Mouse (Mus musculus): ENCODE data around the gene Asgr1. TPM values are rescaled to one million over a fixed set of nuclear protein-coding genes. Genes with fewer than 3 reads are reported as not detected.
A peak's percentile ranks its signal among the peaks of the same experiment; 100 is the strongest.

The Asgr1 gene
- polyA plus RNA-seq, 1 experiment: 4.0 TPM

- no peak for TF ChIP-seq USF1 (IDR thresholded peaks at IDR 0.05; ENCODE audit: low read depth)
- TF ChIP-seq MAX (IDR thresholded peaks at IDR 0.05): peak; percentile 46
- H3K4me3 ChIP-seq (ENCODE audit: insufficient read depth, poor library complexity, severe bottlenecking): peak overlapping the region; percentile 34
- no peaks in the 10 kb centered on the region for H3K36me3 ChIP-seq (ENCODE audit: control insufficient read depth, insufficient read depth)
- H3K27me3 ChIP-seq (ENCODE audit: control insufficient read depth, insufficient read depth, insufficient read length): no peaks in the 10 kb centered on the region
- peaks cover 50% of the 10 kb centered on the region for H3K79me3 ChIP-seq (ENCODE audit: low read depth)
- H3K79me2 ChIP-seq (ENCODE audit: control insufficient read depth, insufficient read depth): peaks cover 82% of the 10 kb centered on the region
- no peak overlapping the region for H3ac ChIP-seq (ENCODE audit: control insufficient read depth, insufficient read length, low read depth)
Observed at GRCm38 (mm10) chr11:70021264-70022132, 32.4 kb upstream of the Asgr1 start.

- peaks cover 98% of the 10 kb centered on the region for H3K79me2 ChIP-seq (ENCODE audit: control insufficient read depth, insufficient read depth)
- H3K4me3 ChIP-seq (ENCODE audit: insufficient read depth, poor library complexity, severe bottlenecking): no peak overlapping the region
- no peaks in the 10 kb centered on the region for H3K36me3 ChIP-seq (ENCODE audit: control insufficient read depth, insufficient read depth)
- TF ChIP-seq USF1 (IDR thresholded peaks at IDR 0.05; ENCODE audit: low read depth) (no peak), CTCF (IDR thresholded peaks at IDR 0.05; ENCODE audit: control insufficient read depth, insufficient read depth, insufficient read length) (no peak), MAX (IDR thresholded peaks at IDR 0.05) (no peak), MYOD1 (IDR thresholded peaks at IDR 0.05; ENCODE audit: control insufficient read depth, insufficient read length, low read depth) (no peak), MYOG (IDR thresholded peaks at IDR 0.05; ENCODE audit: control insufficient read depth, extremely low read depth, insufficient read length) (no peak), FOSL1 (IDR thresholded peaks at IDR 0.05; ENCODE audit: insufficient read depth, low read length, poor library complexity, severe bottlenecking) (no peak), CEBPB (IDR thresholded peaks at IDR 0.05; ENCODE audit: low read depth) (no peak)
- no peak overlapping the region for H3ac ChIP-seq (ENCODE audit: control insufficient read depth, insufficient read length, low read depth)
- H3K27me3 ChIP-seq (ENCODE audit: control insufficient read depth, insufficient read depth, insufficient read length): no peaks in the 10 kb centered on the region
- peaks cover 51% of the 10 kb centered on the region for H3K79me3 ChIP-seq (ENCODE audit: low read depth)
Observed at GRCm38 (mm10) chr11:70023481-70024150, 30.3 kb upstream of the Asgr1 start.

- TF ChIP-seq CTCF (IDR thresholded peaks at IDR 0.05; ENCODE audit: control insufficient read depth, insufficient read depth, insufficient read length) (no peak), USF1 (IDR thresholded peaks at IDR 0.05; ENCODE audit: low read depth) (no peak), MYOD1 (IDR thresholded peaks at IDR 0.05; ENCODE audit: control insufficient read depth, insufficient read length, low read depth) (no peak), FOSL1 (IDR thresholded peaks at IDR 0.05; ENCODE audit: insufficient read depth, low read length, poor library complexity, severe bottlenecking) (no peak), MAX (IDR thresholded peaks at IDR 0.05) (no peak)
- Histone ChIP-seq H3K27me3 (ENCODE audit: control insufficient read depth, insufficient read depth, insufficient read length) (no peaks in the 10 kb centered on the region), H3K79me3 (ENCODE audit: low read depth) (peaks cover 46% of the 10 kb centered on the region), H3ac (ENCODE audit: control insufficient read depth, insufficient read length, low read depth) (no peak overlapping the region), H3K79me2 (ENCODE audit: control insufficient read depth, insufficient read depth) (peaks cover 93% of the 10 kb centered on the region), H3K4me3 (ENCODE audit: insufficient read depth, poor library complexity, severe bottlenecking) (no peak overlapping the region), H3K36me3 (ENCODE audit: control insufficient read depth, insufficient read depth) (no peaks in the 10 kb centered on the region)
Observed at GRCm38 (mm10) chr11:70024151-70024514, 29.8 kb upstream of the Asgr1 start.

GRCm38 (mm10) chr11:70026689-70027088, 27.2 kb upstream of the Asgr1 start:
- no peaks in the 10 kb centered on the region for H3K27me3 ChIP-seq (ENCODE audit: control insufficient read depth, insufficient read depth, insufficient read length)
- peaks cover 81% of the 10 kb centered on the region for H3K79me2 ChIP-seq (ENCODE audit: control insufficient read depth, insufficient read depth)
- TF ChIP-seq MYOD1 (IDR thresholded peaks at IDR 0.05; ENCODE audit: control insufficient read depth, insufficient read length, low read depth) (no peak), MYOG (IDR thresholded peaks at IDR 0.05; ENCODE audit: control insufficient read depth, extremely low read depth, insufficient read length) (no peak), FOSL1 (IDR thresholded peaks at IDR 0.05; ENCODE audit: insufficient read depth, low read length, poor library complexity, severe bottlenecking) (no peak), MAX (IDR thresholded peaks at IDR 0.05) (no peak), CTCF (IDR thresholded peaks at IDR 0.05; ENCODE audit: control insufficient read depth, insufficient read depth, insufficient read length) (no peak), USF1 (IDR thresholded peaks at IDR 0.05; ENCODE audit: low read depth) (no peak), CEBPB (IDR thresholded peaks at IDR 0.05; ENCODE audit: low read depth) (no peak)

GRCm38 (mm10) chr11:70027397-70027796, 26.5 kb upstream of the Asgr1 start:
- Histone ChIP-seq H3K79me3 (ENCODE audit: low read depth) (peaks cover 32% of the 10 kb centered on the region), H3K4me3 (ENCODE audit: insufficient read depth, poor library complexity, severe bottlenecking) (no peak overlapping the region), H3ac (ENCODE audit: control insufficient read depth, insufficient read length, low read depth) (peak overlapping the region; percentile 21), H3K36me3 (ENCODE audit: control insufficient read depth, insufficient read depth) (peaks cover 15% of the 10 kb centered on the region), H3K79me2 (ENCODE audit: control insufficient read depth, insufficient read depth) (peaks cover 74% of the 10 kb centered on the region), H3K27me3 (ENCODE audit: control insufficient read depth, insufficient read depth, insufficient read length) (no peaks in the 10 kb centered on the region)
- TF ChIP-seq FOSL1 (IDR thresholded peaks at IDR 0.05; ENCODE audit: insufficient read depth, low read length, poor library complexity, severe bottlenecking) (no peak), MAX (IDR thresholded peaks at IDR 0.05) (no peak), USF1 (IDR thresholded peaks at IDR 0.05; ENCODE audit: low read depth) (no peak), CTCF (IDR thresholded peaks at IDR 0.05; ENCODE audit: control insufficient read depth, insufficient read depth, insufficient read length) (no peak), MYOD1 (IDR thresholded peaks at IDR 0.05; ENCODE audit: control insufficient read depth, insufficient read length, low read depth) (no peak)

More at GRCm38 (mm10) chr11:70026689-70027088, 27.2 kb upstream of the Asgr1 start:
- Histone ChIP-seq H3K4me3 (ENCODE audit: insufficient read depth, poor library complexity, severe bottlenecking) (no peak overlapping the region), H3K36me3 (ENCODE audit: control insufficient read depth, insufficient read depth) (peaks cover 10% of the 10 kb centered on the region), H3K79me3 (ENCODE audit: low read depth) (peaks cover 36% of the 10 kb centered on the region), H3ac (ENCODE audit: control insufficient read depth, insufficient read length, low read depth) (no peak overlapping the region)

All from C2C12 (cell line).